Mouse (Mus musculus) megakaryocyte, embryonic 14.5 days (primary cell): ENCODE results near the gene Cd99l2.

Experiments
- FLI1 ChIP-seq: IDR thresholded peaks from 2 replicates; pipeline ENCODE4 v1.6.1; 2012; ENCODE audit warnings: low read length, inconsistent platforms, mixed read lengths
- GATA1 ChIP-seq: IDR thresholded peaks from 3 replicates; pipeline ENCODE4 v1.6.1; 2012; ENCODE audit warnings: mixed read lengths, low read length, inconsistent platforms, borderline replicate concordance

- TF ChIP-seq GATA1 (no peak), FLI1 (no peak)
Observed at GRCm38 (mm10) chrX:71491931-71492633, 567 bp downstream of the Cd99l2 start.
